Comparison of ENCODE assay signal across 39 mouse cellular contexts in the genomic region with DNA sequence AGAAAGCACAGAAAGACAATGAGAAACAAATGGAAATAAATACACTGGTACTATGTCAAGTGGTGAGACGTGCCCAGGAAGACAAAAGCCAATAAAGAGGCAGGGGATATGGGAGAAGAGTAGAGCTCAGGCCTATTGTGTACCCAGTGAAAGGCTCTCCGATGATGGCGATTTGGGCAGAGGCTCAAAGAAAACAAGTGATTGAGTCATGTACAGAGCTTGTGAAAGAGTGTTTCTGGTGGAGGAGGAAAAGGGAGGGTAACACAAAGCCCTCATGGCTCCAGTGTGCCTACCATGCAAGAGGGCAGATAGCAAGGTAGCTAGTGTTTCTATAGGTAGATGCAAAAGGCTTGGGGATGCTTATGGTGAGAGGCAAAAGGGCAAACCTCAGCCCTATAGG. TPM values are rescaled to one million over a fixed set of nuclear protein-coding genes. Genes with fewer than 3 reads are reported as not detected.
DNase-seq lines count a peak whose midpoint lies in the region; ATAC-seq and TF ChIP-seq lines count a peak whose summit lies in the region.
"Had no signal": no experiment of that assay in that cellular context is flagged by ENCODE, and none has a peak within 500 bp of the region (broad histone marks: within the 10 kb centered on the region; RNA-seq: fewer than 3 reads in every experiment).

No protein-coding gene starts in this region.

- H3K4me1 ChIP-seq in forebrain, embryonic 16.5 days (replicated peaks; ENCODE audit: control insufficient read depth, insufficient read depth, low read length): no peaks in the 10 kb centered on the region
- H3K4me1 ChIP-seq: embryonic facial prominence, embryonic 12.5 days; hindbrain, embryonic 12.5 days; intestine, embryonic 15.5 days; liver, embryonic 15.5 days; stomach, embryonic 15.5 days had no signal

- no peak overlapping the region for H3K4me2 ChIP-seq in forebrain, embryonic 16.5 days (ENCODE audit: low read length)
- H3K4me2 ChIP-seq: embryonic facial prominence, embryonic 12.5 days; heart, embryonic 11.5 days; hindbrain, embryonic 12.5 days; intestine, embryonic 15.5 days; liver, embryonic 15.5 days; stomach, embryonic 15.5 days had no signal

- no peaks in the 10 kb centered on the region for H3K36me3 ChIP-seq in forebrain, embryonic 16.5 days (ENCODE audit: control insufficient read depth, insufficient read depth)
- H3K36me3 ChIP-seq: embryonic facial prominence, embryonic 12.5 days; hindbrain, embryonic 12.5 days; intestine, embryonic 15.5 days; liver, embryonic 15.5 days; stomach, embryonic 15.5 days had no signal

- no peak overlapping the region for H3K4me3 ChIP-seq in forebrain, embryonic 16.5 days (replicated peaks; ENCODE audit: low read length)
- H3K4me3 ChIP-seq: embryonic facial prominence, embryonic 12.5 days; hindbrain, embryonic 12.5 days; intestine, embryonic 15.5 days; liver, embryonic 15.5 days; stomach, embryonic 15.5 days had no signal

- peak; percentile 19 for DNase-seq in adrenal gland, postnatal 10 days
- no peak for DNase-seq in adrenal gland, postnatal 4 days (ENCODE audit: low spot score in 2 of 2)
- DNase-seq in 3134 (ENCODE audit: extremely low read depth, insufficient read length, low spot score): peak; percentile 19
- peak; percentile 32 for DNase-seq in NIH3T3 (ENCODE audit: low read depth)
- peak; percentile 39 for DNase-seq in brain, embryonic 14.5 days (ENCODE audit: low read depth)
- DNase-seq in gastrocnemius, postnatal 10 days: no peak
- DNase-seq in layer of hippocampus, adult 9-10 months (ENCODE audit: low spot score): no peak
- DNase-seq: B cell, adult 2 months; cerebellum, adult 8-10 months; cerebellum, postnatal 36 days; embryo, embryonic 11 days; forebrain, postnatal 0 days; heart, postnatal 36 days; kidney, adult 2 months; kidney, postnatal 4 days; layer of hippocampus, postnatal 36 days; left cerebral cortex, postnatal 4 days; midbrain, embryonic 14.5 days; right cerebral cortex, postnatal 25 days; thymus, postnatal 14 days had no signal

- TF ChIP-seq CTCF in brain, embryonic 14.5 days (IDR thresholded peaks at IDR 0.05; ENCODE audit: borderline replicate concordance, extremely low read depth, insufficient read depth, insufficient read length): no peak

- 11% methylated on average over 3 of the region's 3 CpGs for WGBS in forebrain, embryonic 16.5 days

- no peak overlapping the region for H3K9ac ChIP-seq in forebrain, embryonic 16.5 days (replicated peaks; ENCODE audit: low read depth, low read length)
- H3K9ac ChIP-seq: embryonic facial prominence, embryonic 12.5 days; forebrain, postnatal 0 days; hindbrain, embryonic 12.5 days; intestine, embryonic 15.5 days; liver, embryonic 15.5 days; stomach, embryonic 15.5 days had no signal

- 0 out of 2 replicates have a peak, but pooled peaks cover 3% of the 10 kb centered on the region for H3K9me3 ChIP-seq in forebrain, embryonic 16.5 days (ENCODE audit: control insufficient read depth, low read length)
- H3K9me3 ChIP-seq: embryonic facial prominence, embryonic 12.5 days; hindbrain, embryonic 12.5 days; intestine, embryonic 15.5 days; liver, embryonic 15.5 days; stomach, embryonic 15.5 days had no signal

- no peak for ATAC-seq in forebrain, embryonic 16.5 days
- ATAC-seq: forebrain, postnatal 0 days; hindbrain, postnatal 0 days; intestine, embryonic 15.5 days had no signal

- TF ChIP-seq POLR2A in brain, embryonic 14.5 days (IDR thresholded peaks at IDR 0.05; ENCODE audit: borderline replicate concordance, extremely low read depth, insufficient read depth, insufficient read length, poor library complexity, severe bottlenecking): no peak

- H3K27ac ChIP-seq in forebrain, embryonic 16.5 days (ENCODE audit: low read length): no peak overlapping the region
- H3K27ac ChIP-seq: embryonic facial prominence, embryonic 12.5 days; hindbrain, embryonic 12.5 days; hindbrain, postnatal 0 days; intestine, embryonic 15.5 days; kidney, postnatal 0 days; liver, embryonic 15.5 days; stomach, embryonic 15.5 days had no signal

- H3K27me3 ChIP-seq in forebrain, embryonic 16.5 days (replicated peaks; ENCODE audit: control insufficient read depth, insufficient read depth, low read length): no peaks in the 10 kb centered on the region
- H3K27me3 ChIP-seq: embryonic facial prominence, embryonic 12.5 days; hindbrain, embryonic 12.5 days; intestine, embryonic 15.5 days; liver, embryonic 15.5 days; stomach, embryonic 15.5 days had no signal

RNA-seq across cellular contexts. Expression of a gene that starts 12.4 kb away (rescaled TPM):
- total RNA-seq in adrenal gland, postnatal 10 days (2021): not detected
- total RNA-seq in adrenal gland, postnatal 4 days (2021): not detected
- not detected in 2 replicates for polyA plus RNA-seq in brain, embryonic 14.5 days (2012; rRNA removed)
- total RNA-seq in gastrocnemius, postnatal 10 days (2021): not detected
- polyA plus RNA-seq in forebrain, embryonic 16.5 days (2015; fragmentation: Nextera tagmentation; extraction: Ambion mirVana): not detected in 2 replicates
- total RNA-seq: forebrain, postnatal 0 days; gastrocnemius, adult 8-10 months; granulocyte monocyte progenitor cell, adult 5-6 weeks; heart, postnatal 36 days; hindbrain, postnatal 0 days; layer of hippocampus, adult 8-10 months; layer of hippocampus, postnatal 36 days; left cerebral cortex, postnatal 4 days; monocyte, adult 5-6 weeks had no signal
- polyA plus RNA-seq: embryonic facial prominence, embryonic 12.5 days; forebrain, embryonic 11.5 days; forebrain, postnatal 0 days; heart, embryonic 11.5 days; heart, embryonic 16.5 days; hindbrain, embryonic 12.5 days; hindbrain, postnatal 0 days; intestine, embryonic 15.5 days; kidney, adult 2 months; kidney, postnatal 0 days; limb, embryonic 14.5 days; liver, embryonic 15.5 days; lung, embryonic 16.5 days; midbrain, embryonic 14.5 days; neural tube, embryonic 14.5 days; stomach, embryonic 15.5 days; urinary bladder, adult 2 months had no signal

RNA-seq across cellular contexts. Expression of a gene that starts 27.8 kb away (rescaled TPM):
- total RNA-seq in adrenal gland, postnatal 10 days (2021): 1 to 10 TPM; 2.5 to 4.5 TPM
- total RNA-seq in adrenal gland, postnatal 4 days (2021): 1 to 10 TPM; 7.1 to 8.3 TPM
- polyA plus RNA-seq in brain, embryonic 14.5 days (2012; rRNA removed): 3.8 and 4.0 TPM in 2 replicates
- total RNA-seq in gastrocnemius, postnatal 10 days (2021): under 1 TPM; 0.47 to 0.49 TPM
- 1.8 and 2.9 TPM in 2 replicates for polyA plus RNA-seq in forebrain, embryonic 16.5 days (2015; fragmentation: Nextera tagmentation; extraction: Ambion mirVana)

RNA-seq across cellular contexts. Expression of a gene that starts 53.9 kb away (rescaled TPM):
- total RNA-seq in adrenal gland, postnatal 10 days (2021): 10 to 100 TPM; 31.2 to 68.1 TPM
- total RNA-seq in adrenal gland, postnatal 4 days (2021): 10 to 100 TPM in 1 of 2 experiments, under 1 TPM in 1; 0.98 to 24.8 TPM
- polyA plus RNA-seq in brain, embryonic 14.5 days (2012; rRNA removed): 0.14 TPM in 1 of 2 replicates, not detected in the other
- total RNA-seq in gastrocnemius, postnatal 10 days (2021): not detected
- polyA plus RNA-seq in forebrain, embryonic 16.5 days (2015; fragmentation: Nextera tagmentation; extraction: Ambion mirVana): not detected in 2 replicates
- total RNA-seq: forebrain, postnatal 0 days; gastrocnemius, adult 8-10 months; granulocyte monocyte progenitor cell, adult 5-6 weeks; heart, postnatal 36 days; hindbrain, postnatal 0 days; layer of hippocampus, adult 8-10 months; layer of hippocampus, postnatal 36 days; left cerebral cortex, postnatal 4 days; monocyte, adult 5-6 weeks had no signal
- polyA plus RNA-seq: embryonic facial prominence, embryonic 12.5 days; forebrain, embryonic 11.5 days; forebrain, postnatal 0 days; heart, embryonic 16.5 days; hindbrain, embryonic 12.5 days; hindbrain, postnatal 0 days; limb, embryonic 14.5 days; lung, embryonic 16.5 days; midbrain, embryonic 14.5 days; neural tube, embryonic 14.5 days; urinary bladder, adult 2 months had no signal

RNA-seq across cellular contexts. Expression of a gene that starts 56.3 kb away (rescaled TPM):
- total RNA-seq in adrenal gland, postnatal 10 days (2021): 1 to 10 TPM; 4.1 to 4.5 TPM
- total RNA-seq in adrenal gland, postnatal 4 days (2021): under 1 TPM; 0.42 to 0.76 TPM
- 0.13 and 0.27 TPM in 2 replicates for polyA plus RNA-seq in brain, embryonic 14.5 days (2012; rRNA removed)
- total RNA-seq in gastrocnemius, postnatal 10 days (2021): under 1 TPM in 1 of 2 experiments, not detected in 1; 0.12 TPM
- polyA plus RNA-seq in forebrain, embryonic 16.5 days (2015; fragmentation: Nextera tagmentation; extraction: Ambion mirVana): not detected in 2 replicates
- total RNA-seq: forebrain, postnatal 0 days; granulocyte monocyte progenitor cell, adult 5-6 weeks; hindbrain, postnatal 0 days; left cerebral cortex, postnatal 4 days; monocyte, adult 5-6 weeks had no signal
- polyA plus RNA-seq: forebrain, embryonic 11.5 days; hindbrain, embryonic 12.5 days; hindbrain, postnatal 0 days; neural tube, embryonic 14.5 days had no signal

Comparison
In these comparisons a context has a peak if more than half of its experiments do, and no peak if none do; other contexts are left out.
1. DNase-seq: peak in adrenal gland, postnatal 10 days (single experiment), 3134 (single experiment), NIH3T3 (single experiment) and brain, embryonic 14.5 days (single experiment); none in adrenal gland, postnatal 4 days (0 of 2), gastrocnemius, postnatal 10 days (single experiment) and layer of hippocampus, adult 9-10 months (single experiment).